Mouse (Mus musculus) frontal cortex, adult 2 months (tissue): ENCODE data around the gene Myo18b. TPM values are rescaled to one million over a fixed set of nuclear protein-coding genes. Genes with fewer than 3 reads are reported as not detected.

Source experiments
- DNase-seq, 2 experiments: peaks; one replicate each; pipeline ENCODE4 v3.0.0; 2022; ENCODE audit warnings: low spot score in 1 of 2; ENCODE audit errors: extremely low spot score in 1 of 2
- polyA plus RNA-seq: library from polyadenylated mRNA; depleted of rRNA; stranded (reverse); fragments of >200 nt; gene quantifications from 2 replicates; pipeline ENCODE4 v1.2.3, GENCODE M21; 2012

The Myo18b gene
- polyA plus RNA-seq, 1 experiment, result 2.0 TPM

GRCm38 (mm10) chr5:112825091-112825794 is 70.9 kb downstream of the Myo18b start:
- DNase-seq, result peak in 1 of 2 experiments; percentile 49

GRCm38 (mm10) chr5:112824376-112824775 is 71.8 kb downstream of the Myo18b start:
- DNase-seq, result no peak

DNA sequence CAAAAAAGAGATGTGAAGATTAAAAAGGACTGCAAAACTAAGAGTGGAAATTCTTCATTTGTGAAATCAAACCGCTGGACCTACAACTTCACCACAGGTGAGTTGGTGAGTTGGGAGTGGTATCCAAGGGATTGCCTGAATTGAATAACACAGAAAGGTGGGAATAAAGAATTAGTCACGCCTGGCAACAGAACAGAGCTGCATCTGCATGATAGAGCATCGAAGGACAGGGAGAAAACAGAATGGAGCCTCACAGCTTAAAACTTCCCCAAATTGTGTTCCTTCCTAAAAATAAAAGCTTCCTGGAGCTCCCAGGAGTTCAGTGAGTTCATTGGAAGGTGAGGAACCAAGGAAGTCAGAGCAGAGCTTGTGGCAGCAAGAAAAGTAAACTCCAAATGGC is 73.7 kb downstream of the Myo18b start:
- no peak for DNase-seq

DNA sequence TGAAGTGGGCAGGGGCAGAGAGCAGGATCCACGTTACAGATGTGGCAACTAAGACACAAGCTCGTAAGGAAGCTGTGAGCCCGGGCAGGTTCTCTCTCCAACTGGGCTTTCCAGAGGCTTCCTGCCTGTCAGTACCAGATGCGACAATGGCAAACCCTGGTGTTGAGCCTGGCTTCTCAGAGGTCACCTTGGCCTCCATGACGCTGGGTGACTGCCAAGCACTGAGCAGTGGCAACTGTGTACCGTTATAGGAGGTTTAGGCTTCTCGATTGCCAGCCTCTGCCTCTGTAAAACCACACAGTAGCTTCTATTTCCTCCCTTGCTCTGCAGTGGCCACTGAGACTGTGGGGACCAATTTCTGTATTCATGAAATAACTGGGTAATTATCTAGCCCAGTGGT is 81.1 kb downstream of the Myo18b start:
- no peak for DNase-seq

DNA sequence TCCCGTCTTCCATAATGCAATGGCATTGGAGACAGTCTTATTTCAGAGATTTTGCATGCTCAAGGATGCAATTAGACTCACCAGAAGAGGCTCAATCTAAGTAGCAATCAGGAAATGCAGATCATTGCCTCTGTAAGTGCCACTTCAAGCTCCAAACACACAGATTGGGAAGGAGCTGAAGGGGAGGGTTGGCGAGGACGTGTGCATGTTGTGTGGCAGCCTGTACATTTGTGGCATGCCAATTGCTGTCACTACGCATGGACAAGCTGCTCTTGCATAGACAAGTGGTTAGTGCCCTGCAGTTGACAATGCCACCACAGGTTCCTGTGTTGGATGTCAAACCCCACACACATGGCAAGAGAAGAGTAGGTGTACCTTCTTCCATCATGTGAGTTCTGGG is 88.5 kb downstream of the Myo18b start:
- no peak for DNase-seq

GRCm38 (mm10) chr5:112796086-112796485 is 100.1 kb downstream of the Myo18b start:
- DNase-seq, result no peak

- DNase-seq, result no peak
Observed at GRCm38 (mm10) chr5:112791792-112792780, 104.1 kb downstream of the Myo18b start.

GRCm38 (mm10) chr5:112790376-112791111 is 105.6 kb downstream of the Myo18b start:
- DNase-seq, result no peak

DNA sequence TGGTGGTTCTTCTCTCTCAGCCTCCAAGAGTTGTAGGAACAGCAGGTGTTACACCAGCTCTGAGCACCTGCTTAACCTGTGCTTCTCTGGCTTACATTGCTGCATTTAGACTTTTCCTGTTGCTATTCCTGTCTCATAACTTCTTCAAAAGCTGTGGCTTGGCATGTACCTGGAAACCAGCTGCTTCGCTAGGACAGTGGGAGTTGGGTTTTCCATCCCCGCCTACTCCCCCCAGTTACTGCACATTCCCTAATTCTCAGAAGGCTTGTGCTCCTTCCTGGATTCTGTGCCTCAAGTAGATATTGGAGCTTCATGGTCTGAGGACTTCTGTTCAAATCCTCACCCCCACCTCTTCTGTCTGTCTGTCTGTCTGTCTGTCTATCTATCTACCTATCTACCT is 107.7 kb downstream of the Myo18b start:
- no peak for DNase-seq

DNA sequence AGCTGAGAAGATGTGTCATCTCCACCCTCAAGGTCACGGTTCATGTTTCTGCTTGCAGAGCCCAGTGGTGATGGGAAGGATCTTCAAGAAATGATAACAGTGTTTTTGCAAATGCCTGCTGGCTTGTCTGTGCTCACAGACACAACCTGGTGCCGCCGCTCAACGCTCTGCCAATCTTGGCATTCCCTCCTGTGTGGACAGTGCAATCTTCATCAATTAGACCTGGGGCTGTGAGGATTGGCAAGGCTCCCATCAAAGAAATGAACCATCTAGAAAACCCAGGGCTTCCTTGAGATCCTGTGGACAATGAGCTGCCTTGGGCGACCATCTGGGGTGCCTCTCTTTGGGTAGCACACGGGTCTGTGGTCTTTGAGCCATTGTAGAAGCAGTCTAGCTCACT is 109.4 kb downstream of the Myo18b start:
- no peak for DNase-seq

GRCm38 (mm10) chr5:112786031-112786430 is 110.1 kb downstream of the Myo18b start:
- DNase-seq, result peak; percentile 26 to 81

GRCm38 (mm10) chr5:112781719-112782118 is 114.4 kb downstream of the Myo18b start:
- peak; percentile 71 to 82 for DNase-seq

DNA sequence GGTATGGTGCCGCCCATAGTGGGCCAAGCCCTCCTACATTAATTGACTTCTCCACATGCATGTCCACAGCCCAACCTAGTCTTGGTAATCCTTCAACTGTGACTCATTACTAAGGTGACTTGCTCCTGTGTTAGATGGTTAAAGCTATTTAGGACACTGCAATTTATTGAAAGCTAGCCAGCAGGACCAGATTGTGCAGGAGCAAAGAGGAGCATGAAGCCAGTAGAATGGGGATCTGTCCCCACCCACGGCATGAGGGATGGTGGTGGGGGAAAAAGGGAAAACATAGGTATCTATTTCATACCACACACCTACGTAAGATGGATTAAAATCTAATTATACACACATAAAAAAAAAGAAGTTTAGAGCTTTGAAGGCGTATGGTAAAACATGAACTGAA is 114.9 kb downstream of the Myo18b start:
- peak; percentile 27 to 43 for DNase-seq

GRCm38 (mm10) chr5:112780383-112780782 is 115.8 kb downstream of the Myo18b start:
- peak; percentile 77 to 87 for DNase-seq

DNA sequence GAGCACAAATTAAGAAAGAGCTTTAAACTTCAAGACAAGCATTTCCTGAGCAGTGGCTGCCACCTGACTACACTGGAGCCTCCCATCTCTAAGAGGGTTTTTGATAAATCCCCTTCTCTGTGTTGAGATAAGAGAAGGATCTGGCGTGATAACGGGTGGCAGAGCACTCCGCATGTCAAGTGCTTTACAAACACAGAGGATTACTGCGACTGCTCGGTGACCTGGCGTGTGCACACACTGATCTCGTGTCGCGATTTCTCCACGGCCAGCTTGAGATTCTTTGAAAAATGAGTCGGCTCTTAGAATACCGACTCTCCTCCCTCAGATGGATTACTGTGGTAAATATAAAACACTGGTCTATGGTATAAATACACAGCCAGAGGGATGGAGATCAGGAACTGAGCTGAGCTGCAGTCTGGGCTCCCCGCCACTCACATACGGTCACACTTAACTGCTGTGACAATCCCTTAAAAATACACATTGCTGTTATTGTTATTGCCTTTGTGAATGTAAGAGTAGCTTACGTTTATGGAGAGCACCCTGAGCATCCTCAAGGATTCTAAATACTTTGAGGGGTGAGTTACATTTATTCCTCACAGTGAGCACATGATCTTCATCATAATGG is 119.3 kb downstream of the Myo18b start:
- peak in 1 of 2 experiments; percentile 36 for DNase-seq

GRCm38 (mm10) chr5:112773429-112773828 is 122.7 kb downstream of the Myo18b start:
- no peak for DNase-seq

DNA sequence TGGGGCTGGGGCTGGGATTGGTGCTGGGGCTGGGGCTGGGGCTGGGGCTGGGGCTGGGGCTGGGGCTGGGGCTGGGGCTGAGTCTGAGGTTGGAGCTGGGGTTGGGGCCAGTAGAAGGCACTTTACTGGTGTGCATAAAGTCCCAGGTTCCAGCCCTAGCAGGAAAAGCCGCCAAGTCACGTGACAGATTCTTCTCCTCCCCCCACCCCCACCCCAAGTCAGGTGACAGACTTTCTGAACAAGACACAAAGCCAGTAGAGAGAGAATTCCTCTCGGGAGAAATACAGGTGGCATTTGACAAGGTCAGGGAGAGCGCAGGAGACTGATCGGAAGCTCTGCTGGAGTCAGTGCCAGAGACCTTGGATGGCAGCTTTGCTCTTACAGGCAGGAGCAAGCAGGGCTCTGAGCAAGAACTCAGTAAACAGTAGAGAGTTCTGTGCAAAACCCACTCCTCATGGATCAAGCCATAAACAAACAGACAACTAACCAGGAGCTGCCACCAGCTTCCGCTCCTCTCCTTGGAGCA is 124.7 kb downstream of the Myo18b start:
- no peak for DNase-seq

- no peak for DNase-seq
Observed at GRCm38 (mm10) chr5:112769721-112770119, 126.4 kb downstream of the Myo18b start.

- no peak for DNase-seq
Observed at GRCm38 (mm10) chr5:112769020-112769720, 127.0 kb downstream of the Myo18b start.

GRCm38 (mm10) chr5:112768556-112768955 is 127.6 kb downstream of the Myo18b start:
- no peak for DNase-seq
